Mouse (Mus musculus): ENCODE data around the gene Rab11b. TPM values are rescaled to one million over a fixed set of nuclear protein-coding genes. Genes with fewer than 3 reads are reported as not detected.
A peak's percentile ranks its signal among the peaks of the same experiment; 100 is the strongest.

Gene Rab11b
- polyA plus RNA-seq, 1 experiment from 2014 or later, result 277 TPM

DNA sequence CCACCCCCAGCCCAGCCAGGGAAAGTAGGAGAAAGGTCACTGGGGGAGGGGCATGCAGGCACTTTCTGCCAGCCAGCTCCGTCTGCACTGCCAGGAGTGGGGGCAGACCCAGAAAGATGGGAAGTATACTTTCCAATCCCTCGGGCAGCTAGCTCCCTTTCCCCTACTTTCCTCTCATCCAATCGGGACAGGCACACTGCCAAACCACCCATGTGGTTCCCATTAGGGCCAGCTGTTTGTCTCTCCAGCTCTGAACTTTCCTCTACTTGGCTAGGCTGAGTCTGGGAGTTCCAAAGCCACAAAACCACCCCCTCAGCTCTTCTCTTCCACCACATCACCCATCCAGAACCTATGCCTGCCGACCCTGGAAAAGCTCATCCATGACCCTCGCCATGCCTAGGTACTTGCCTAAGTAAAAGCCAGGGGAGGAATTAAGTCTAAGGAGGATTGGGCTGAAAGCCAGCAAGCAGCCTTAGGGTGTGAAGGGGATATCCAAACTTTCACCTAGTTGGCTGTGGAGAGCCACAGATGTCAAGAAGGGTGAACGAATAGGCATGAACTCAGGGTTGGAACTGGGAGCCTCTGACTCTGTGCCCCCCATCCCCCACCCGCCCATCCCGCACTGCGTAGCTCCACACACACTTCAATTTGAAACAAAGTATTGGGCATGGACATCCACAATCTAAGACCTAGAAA, 19.1 kb upstream of the Rab11b start:
- peaks cover 23% of the 10 kb centered on the region for H3K4me1 ChIP-seq (ENCODE audit: control insufficient read depth, insufficient read depth, low read length)
- H3K4me3 ChIP-seq (ENCODE audit: low read depth, low read length), result peak overlapping the region; percentile 11; the same call in 1 of the 2 replicates
- WGBS, result 29% methylated on average over 9 of the region's 9 CpGs
- DNase-seq (ENCODE audit: low spot score), result peak; percentile 91
- no peaks in the 10 kb centered on the region for H3K9me3 ChIP-seq (ENCODE audit: control insufficient read depth, low read length)
- peaks cover 14% of the 10 kb centered on the region; the same call in 1 of the 2 replicates for H3K36me3 ChIP-seq (ENCODE audit: control insufficient read depth, insufficient read depth, low read length)
- peak overlapping the region; percentile 60 for H3K4me2 ChIP-seq (ENCODE audit: low read depth, severe bottlenecking)
- peak; percentile 91 for ATAC-seq (ENCODE audit: insufficient number of reproducible peaks, low FRiP score, low TSS enrichment, low read depth)
- H3K27ac ChIP-seq (replicated peaks; ENCODE audit: low read depth, low read length), result peak overlapping the region; percentile 95
- H3K9ac ChIP-seq (ENCODE audit: low read length), result peak overlapping the region; percentile 51
- H3K27me3 ChIP-seq (ENCODE audit: control insufficient read depth, insufficient read depth, low read length), result no peaks in the 10 kb centered on the region

DNA sequence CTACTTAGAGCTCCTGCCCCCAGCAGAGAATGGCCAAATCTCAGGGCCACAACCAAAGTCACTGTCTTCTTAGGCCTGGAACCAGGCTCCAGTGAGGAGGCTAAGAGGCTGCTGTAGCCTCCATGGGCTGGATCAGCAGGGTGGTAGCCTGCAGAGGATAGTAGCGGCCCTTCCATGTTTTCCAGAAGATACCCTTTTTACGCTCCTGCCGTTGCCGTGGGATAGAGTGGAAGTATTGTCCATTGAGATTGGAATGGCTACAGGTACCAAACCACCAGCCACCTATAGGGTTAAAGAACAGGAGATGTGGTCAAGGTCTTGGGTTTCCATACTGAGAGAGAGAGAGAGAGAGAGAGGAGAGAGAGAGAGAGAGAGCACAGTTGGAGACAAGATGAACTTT, 15.0 kb upstream of the Rab11b start:
- no peak for ATAC-seq (ENCODE audit: insufficient number of reproducible peaks, low FRiP score, low TSS enrichment, low read depth)
- H3K27ac ChIP-seq (replicated peaks; ENCODE audit: low read depth, low read length), result no peak overlapping the region
- no peaks in the 10 kb centered on the region for H3K27me3 ChIP-seq (ENCODE audit: control insufficient read depth, insufficient read depth, low read length)
- H3K9ac ChIP-seq (ENCODE audit: low read length), result no peak overlapping the region
- DNase-seq (ENCODE audit: low spot score), result no peak
- no peak overlapping the region for H3K4me3 ChIP-seq (ENCODE audit: low read depth, low read length)
- peaks cover 11% of the 10 kb centered on the region for H3K4me1 ChIP-seq (ENCODE audit: control insufficient read depth, insufficient read depth, low read length)
- H3K4me2 ChIP-seq (ENCODE audit: low read depth, severe bottlenecking), result no peak overlapping the region
- H3K36me3 ChIP-seq (ENCODE audit: control insufficient read depth, insufficient read depth, low read length), result peaks cover 14% of the 10 kb centered on the region; the same call in 1 of the 2 replicates
- WGBS, result 98% methylated on average over 4 of the region's 4 CpGs
- no peaks in the 10 kb centered on the region for H3K9me3 ChIP-seq (ENCODE audit: control insufficient read depth, low read length)

DNA sequence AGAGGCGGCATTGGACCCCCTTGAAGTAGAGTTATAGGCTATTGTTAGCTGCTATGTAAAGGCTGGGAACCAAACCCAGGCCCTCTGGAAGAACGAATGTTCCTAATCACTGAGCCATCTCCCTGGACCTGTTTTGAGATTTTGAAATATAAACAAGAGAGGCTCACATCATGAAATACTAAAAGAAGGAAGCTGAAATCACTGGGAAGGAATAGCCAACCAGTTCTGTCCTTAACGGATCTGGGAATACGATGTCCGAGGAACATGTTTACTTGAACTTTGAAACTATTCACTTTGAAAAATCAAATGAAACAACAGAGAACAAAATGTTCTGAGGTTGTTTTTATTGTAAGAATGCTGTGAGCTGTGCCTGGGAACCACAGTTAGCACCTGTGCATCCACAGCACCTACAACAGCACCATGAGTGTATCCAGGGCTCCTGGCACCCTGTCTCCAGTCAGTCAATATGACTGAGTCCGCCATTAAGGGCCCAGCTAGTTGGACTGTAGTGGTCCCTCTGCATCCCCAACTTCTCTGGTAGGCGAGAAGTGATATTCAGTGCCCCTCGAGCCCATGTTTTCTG, 14.3 kb upstream of the Rab11b start:
- H3K9me3 ChIP-seq (ENCODE audit: control insufficient read depth, low read length), result no peaks in the 10 kb centered on the region
- peaks cover 10% of the 10 kb centered on the region for H3K4me1 ChIP-seq (ENCODE audit: control insufficient read depth, insufficient read depth, low read length)
- DNase-seq (ENCODE audit: low spot score) (no peak), ATAC-seq (ENCODE audit: insufficient number of reproducible peaks, low FRiP score, low TSS enrichment, low read depth) (no peak)
- no peak overlapping the region for H3K4me3 ChIP-seq (ENCODE audit: low read depth, low read length)
- no peaks in the 10 kb centered on the region for H3K27me3 ChIP-seq (ENCODE audit: control insufficient read depth, insufficient read depth, low read length)
- H3K36me3 ChIP-seq (ENCODE audit: control insufficient read depth, insufficient read depth, low read length), result peaks cover 14% of the 10 kb centered on the region; the same call in 1 of the 2 replicates
- no peak overlapping the region for H3K9ac ChIP-seq (ENCODE audit: low read length)
- WGBS, result 92% methylated on average over 8 of the region's 8 CpGs
- no peak overlapping the region for H3K27ac ChIP-seq (replicated peaks; ENCODE audit: low read depth, low read length)
- no peak overlapping the region for H3K4me2 ChIP-seq (ENCODE audit: low read depth, severe bottlenecking)

DNA sequence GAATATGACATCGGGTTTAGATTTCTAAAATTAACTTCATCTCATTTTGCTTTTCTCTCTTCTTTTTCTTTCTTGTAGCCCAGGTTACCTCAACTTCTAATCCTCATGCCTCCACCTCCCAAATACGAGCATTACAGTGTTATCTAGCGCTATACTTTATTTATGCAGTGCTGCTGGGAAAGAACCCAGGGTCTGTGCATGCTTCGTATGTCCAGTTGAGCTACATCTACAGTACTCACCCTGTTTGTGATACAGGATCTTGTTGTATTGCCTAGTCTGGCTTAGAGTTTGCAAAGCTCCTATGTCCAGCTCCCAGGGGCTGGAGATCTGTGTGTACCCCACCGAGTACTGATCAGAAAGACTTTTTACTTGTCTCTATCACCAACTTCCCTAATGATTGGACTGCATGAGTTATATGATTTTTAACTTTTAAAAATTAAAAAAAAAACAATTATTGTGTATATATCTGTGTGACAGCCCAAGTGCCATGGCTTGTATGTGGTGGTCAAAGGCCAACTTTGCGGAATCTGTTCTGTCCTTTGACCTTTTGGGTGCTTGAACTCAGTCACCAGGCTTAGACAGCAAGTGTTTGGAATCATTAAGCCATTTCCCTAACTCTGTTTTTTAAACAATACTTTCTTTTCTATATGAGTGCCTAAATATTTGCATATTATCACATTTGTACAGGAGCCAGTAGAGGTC, 13.7 kb upstream of the Rab11b start:
- Histone ChIP-seq H3K27me3 (ENCODE audit: control insufficient read depth, insufficient read depth, low read length) (no peaks in the 10 kb centered on the region), H3K4me2 (ENCODE audit: low read depth, severe bottlenecking) (no peak overlapping the region), H3K9me3 (ENCODE audit: control insufficient read depth, low read length) (no peaks in the 10 kb centered on the region), H3K4me1 (ENCODE audit: control insufficient read depth, insufficient read depth, low read length) (peaks cover 10% of the 10 kb centered on the region), H3K4me3 (ENCODE audit: low read depth, low read length) (no peak overlapping the region), H3K9ac (ENCODE audit: low read length) (no peak overlapping the region), H3K36me3 (ENCODE audit: control insufficient read depth, insufficient read depth, low read length) (peaks cover 14% of the 10 kb centered on the region; the same call in 1 of the 2 replicates), H3K27ac (replicated peaks; ENCODE audit: low read depth, low read length) (no peak overlapping the region)
- WGBS, result 92% methylated on average over 6 of the region's 6 CpGs
- DNase-seq (ENCODE audit: low spot score) (no peak), ATAC-seq (ENCODE audit: insufficient number of reproducible peaks, low FRiP score, low TSS enrichment, low read depth) (no peak)

DNA sequence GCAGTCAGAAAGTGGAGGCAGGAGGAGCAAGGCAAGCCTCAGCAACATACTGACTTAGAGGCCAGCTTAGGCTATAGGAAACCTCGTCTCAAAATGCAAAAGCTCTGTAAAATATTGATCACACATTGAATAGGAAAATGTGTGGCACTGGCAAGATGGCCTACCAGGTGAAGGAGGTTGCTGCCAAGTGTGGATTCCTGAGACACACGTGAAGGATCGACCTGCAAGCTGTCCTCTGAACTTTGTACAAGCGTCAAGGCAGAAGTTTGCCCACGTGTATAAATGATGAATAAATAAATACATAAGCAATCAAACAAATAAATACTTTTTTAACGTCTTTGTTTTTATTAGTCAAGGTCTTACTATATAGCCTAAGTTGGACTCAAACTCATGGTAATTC, 13.1 kb upstream of the Rab11b start:
- peaks cover 14% of the 10 kb centered on the region; the same call in 1 of the 2 replicates for H3K36me3 ChIP-seq (ENCODE audit: control insufficient read depth, insufficient read depth, low read length)
- no peak overlapping the region for H3K4me3 ChIP-seq (ENCODE audit: low read depth, low read length)
- no peaks in the 10 kb centered on the region for H3K9me3 ChIP-seq (ENCODE audit: control insufficient read depth, low read length)
- H3K9ac ChIP-seq (ENCODE audit: low read length), result no peak overlapping the region
- 82% methylated on average over 6 of the region's 6 CpGs for WGBS
- no peak for ATAC-seq (ENCODE audit: insufficient number of reproducible peaks, low FRiP score, low TSS enrichment, low read depth)
- no peaks in the 10 kb centered on the region for H3K27me3 ChIP-seq (ENCODE audit: control insufficient read depth, insufficient read depth, low read length)
- peaks cover 4% of the 10 kb centered on the region for H3K4me1 ChIP-seq (ENCODE audit: control insufficient read depth, insufficient read depth, low read length)
- no peak overlapping the region for H3K27ac ChIP-seq (replicated peaks; ENCODE audit: low read depth, low read length)
- no peak overlapping the region for H3K4me2 ChIP-seq (ENCODE audit: low read depth, severe bottlenecking)
- DNase-seq (ENCODE audit: low spot score), result no peak

DNA sequence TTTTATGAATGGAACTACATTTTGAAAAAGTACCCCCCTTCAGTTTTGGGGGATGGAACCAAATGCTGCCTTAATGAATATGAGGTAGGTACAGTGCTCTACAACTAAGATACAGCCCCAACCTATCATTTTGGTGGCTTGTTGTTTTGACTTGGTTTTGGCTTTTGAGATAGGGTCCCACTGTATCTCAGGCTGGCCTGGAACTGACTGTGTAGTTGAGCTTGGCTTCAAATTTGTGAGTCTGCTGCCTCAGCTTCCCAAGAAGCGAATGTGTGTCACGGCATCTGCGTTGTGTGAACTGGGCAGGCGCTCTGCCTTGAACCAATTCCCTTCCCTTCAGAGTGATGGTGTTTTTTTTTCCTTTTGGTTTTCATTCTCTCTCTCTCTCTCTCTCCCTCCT, 11.3 kb upstream of the Rab11b start:
- no peak overlapping the region for H3K9ac ChIP-seq (ENCODE audit: low read length)
- DNase-seq (ENCODE audit: low spot score) (no peak), ATAC-seq (ENCODE audit: insufficient number of reproducible peaks, low FRiP score, low TSS enrichment, low read depth) (no peak)
- H3K27ac ChIP-seq (replicated peaks; ENCODE audit: low read depth, low read length), result no peak overlapping the region
- H3K4me2 ChIP-seq (ENCODE audit: low read depth, severe bottlenecking), result no peak overlapping the region
- H3K4me3 ChIP-seq (ENCODE audit: low read depth, low read length), result no peak overlapping the region
- H3K4me1 ChIP-seq (ENCODE audit: control insufficient read depth, insufficient read depth, low read length), result no peaks in the 10 kb centered on the region
- 92% methylated on average over 4 of the region's 4 CpGs for WGBS
- no peaks in the 10 kb centered on the region for H3K9me3 ChIP-seq (ENCODE audit: control insufficient read depth, low read length)
- H3K36me3 ChIP-seq (ENCODE audit: control insufficient read depth, insufficient read depth, low read length), result peaks cover 7% of the 10 kb centered on the region; the same call in 1 of the 2 replicates
- H3K27me3 ChIP-seq (ENCODE audit: control insufficient read depth, insufficient read depth, low read length), result no peaks in the 10 kb centered on the region

DNA sequence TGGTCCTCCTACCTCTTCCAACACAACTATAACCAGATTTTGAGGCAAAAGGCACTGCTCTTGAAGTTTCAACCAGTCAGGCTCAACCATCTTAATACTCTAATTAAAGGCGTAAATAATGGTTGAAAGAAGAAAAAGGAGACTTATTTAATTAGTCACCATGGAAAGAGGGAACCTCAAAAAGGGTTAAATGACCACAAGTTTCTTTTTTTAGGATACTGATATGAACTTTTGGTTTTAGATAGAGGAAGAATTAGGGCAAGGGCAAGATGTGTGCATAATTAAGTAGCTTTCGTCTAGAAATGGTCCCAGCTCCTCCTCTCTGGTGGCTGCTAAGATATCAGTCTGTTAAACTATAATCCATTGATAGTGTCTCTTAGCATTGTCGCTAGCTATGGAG, 6.1 kb upstream of the Rab11b start:
- Histone ChIP-seq H3K36me3 (ENCODE audit: control insufficient read depth, insufficient read depth, low read length) (no peaks in the 10 kb centered on the region), H3K27me3 (ENCODE audit: control insufficient read depth, insufficient read depth, low read length) (no peaks in the 10 kb centered on the region), H3K4me2 (ENCODE audit: low read depth, severe bottlenecking) (no peak overlapping the region), H3K4me3 (ENCODE audit: low read depth, low read length) (no peak overlapping the region), H3K9me3 (ENCODE audit: control insufficient read depth, low read length) (no peaks in the 10 kb centered on the region), H3K27ac (replicated peaks; ENCODE audit: low read depth, low read length) (no peak overlapping the region), H3K9ac (ENCODE audit: low read length) (no peak overlapping the region), H3K4me1 (ENCODE audit: control insufficient read depth, insufficient read depth, low read length) (no peaks in the 10 kb centered on the region)
- DNase-seq (ENCODE audit: low spot score), result no peak
- ATAC-seq (ENCODE audit: insufficient number of reproducible peaks, low FRiP score, low TSS enrichment, low read depth), result no peak
- 73% methylated on average over 3 of the region's 3 CpGs for WGBS

DNA sequence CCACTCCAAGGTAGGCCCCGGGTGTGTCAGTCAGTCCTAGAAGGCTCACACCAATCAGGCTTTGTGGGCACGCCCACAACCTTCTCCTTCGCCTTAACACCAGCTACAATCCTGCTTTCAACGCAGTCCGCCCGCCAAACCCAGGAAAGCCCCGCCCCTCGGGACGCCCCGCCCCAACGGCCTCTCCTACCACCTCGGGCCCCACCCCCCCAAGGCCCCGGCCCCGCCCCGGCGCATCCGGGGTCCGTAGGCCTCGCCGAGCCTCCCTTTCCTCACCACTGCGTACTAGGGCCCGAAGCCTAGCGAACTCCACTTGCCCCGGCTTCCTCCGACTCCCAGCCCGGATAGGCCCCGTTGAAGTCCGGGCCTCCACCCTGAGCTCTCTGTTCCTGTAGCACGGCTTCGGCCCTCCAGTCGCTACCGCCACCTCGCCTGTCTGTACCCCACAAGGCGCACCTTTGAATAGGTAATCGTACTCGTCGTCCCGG, 519 bp downstream of the Rab11b start:
- 0% methylated on average over 34 of the region's 38 CpGs for WGBS

More for the DNA sequence above, 519 bp downstream of the Rab11b start:
- peak; percentile 96 for DNase-seq (ENCODE audit: low spot score)
- ATAC-seq (ENCODE audit: insufficient number of reproducible peaks, low FRiP score, low TSS enrichment, low read depth), result peak; percentile 86
- peak overlapping the region; percentile 99 for H3K27ac ChIP-seq (replicated peaks; ENCODE audit: low read depth, low read length)
- no peaks in the 10 kb centered on the region for H3K9me3 ChIP-seq (ENCODE audit: control insufficient read depth, low read length)
- H3K4me1 ChIP-seq (ENCODE audit: control insufficient read depth, insufficient read depth, low read length), result peaks cover 13% of the 10 kb centered on the region
- peak overlapping the region; percentile 99 for H3K9ac ChIP-seq (ENCODE audit: low read length)
- H3K4me2 ChIP-seq (ENCODE audit: low read depth, severe bottlenecking), result peak overlapping the region; percentile 57
- peak overlapping the region; percentile 80 for H3K4me3 ChIP-seq (ENCODE audit: low read depth, low read length)
- H3K27me3 ChIP-seq (ENCODE audit: control insufficient read depth, insufficient read depth, low read length), result no peaks in the 10 kb centered on the region
- H3K36me3 ChIP-seq (ENCODE audit: control insufficient read depth, insufficient read depth, low read length), result no peaks in the 10 kb centered on the region
